Mouse (Mus musculus) c-Kit-positive CD71-positive TER-119-negative erythroid progenitor cells, embryonic 14.5 days (primary cell): Measurements from ENCODE around the gene Tat.

Experiments
- DNase-seq: peaks from one replicate; pipeline ENCODE4 v3.0.0-alpha.2; 2013; ENCODE audit warnings: low read depth

The Tat gene

GRCm38 (mm10) chr8:109990224-109990623 lies at the start of gene Tat:
Tat (plus strand) TSS chr8:109990437.
- no peak for DNase-seq

GRCm38 (mm10) chr8:109941606-109942360 lies 48.5 kb upstream of the Tat start:
- DNase-seq, result no peak

- DNase-seq, result no peak
Observed at GRCm38 (mm10) chr8:109945153-109945632, 45.0 kb upstream of the Tat start.

GRCm38 (mm10) chr8:109945694-109946093 lies 44.5 kb upstream of the Tat start:
- no peak for DNase-seq

GRCm38 (mm10) chr8:109946272-109946671 lies 44.0 kb upstream of the Tat start:
- no peak for DNase-seq

- no peak for DNase-seq
Observed at GRCm38 (mm10) chr8:109947447-109948284, 42.6 kb upstream of the Tat start.

- no peak for DNase-seq
Observed at GRCm38 (mm10) chr8:109948285-109948564, 42.0 kb upstream of the Tat start.

- no peak for DNase-seq
Observed at GRCm38 (mm10) chr8:109952171-109952570, 38.1 kb upstream of the Tat start.

GRCm38 (mm10) chr8:109954486-109954948 lies 35.7 kb upstream of the Tat start:
- DNase-seq, result no peak

- DNase-seq, result no peak
Observed at GRCm38 (mm10) chr8:109957167-109958028, 32.8 kb upstream of the Tat start.

- no peak for DNase-seq
Observed at GRCm38 (mm10) chr8:109958036-109958655, 32.1 kb upstream of the Tat start.

GRCm38 (mm10) chr8:109959112-109959511 lies 31.1 kb upstream of the Tat start:
- DNase-seq, result no peak

GRCm38 (mm10) chr8:109961693-109962367 lies 28.4 kb upstream of the Tat start, which contains the start of gene Marveld3:
Marveld3 (minus strand) TSS chr8:109962203.
- DNase-seq, result no peak

GRCm38 (mm10) chr8:109962896-109963295 lies 27.3 kb upstream of the Tat start:
- no peak for DNase-seq

- DNase-seq, result no peak
Observed at GRCm38 (mm10) chr8:109963421-109963820, 26.8 kb upstream of the Tat start.

- DNase-seq, result no peak
Observed at GRCm38 (mm10) chr8:109964106-109964505, 26.1 kb upstream of the Tat start.

- no peak for DNase-seq
Observed at GRCm38 (mm10) chr8:109968837-109969236, 21.4 kb upstream of the Tat start.

- no peak for DNase-seq
Observed at GRCm38 (mm10) chr8:109970323-109970722, 19.9 kb upstream of the Tat start.

GRCm38 (mm10) chr8:109972901-109973300 lies 17.3 kb upstream of the Tat start:
- DNase-seq, result no peak

GRCm38 (mm10) chr8:109979339-109979738 lies 10.9 kb upstream of the Tat start:
- DNase-seq, result no peak
